Mouse (Mus musculus): ENCODE results near the gene Dnajc3. TPM values are rescaled to one million over a fixed set of nuclear protein-coding genes. Genes with fewer than 3 reads are reported as not detected.

Dnajc3 gene
- polyA plus RNA-seq, 1 experiment, result 0.31 TPM

DNA sequence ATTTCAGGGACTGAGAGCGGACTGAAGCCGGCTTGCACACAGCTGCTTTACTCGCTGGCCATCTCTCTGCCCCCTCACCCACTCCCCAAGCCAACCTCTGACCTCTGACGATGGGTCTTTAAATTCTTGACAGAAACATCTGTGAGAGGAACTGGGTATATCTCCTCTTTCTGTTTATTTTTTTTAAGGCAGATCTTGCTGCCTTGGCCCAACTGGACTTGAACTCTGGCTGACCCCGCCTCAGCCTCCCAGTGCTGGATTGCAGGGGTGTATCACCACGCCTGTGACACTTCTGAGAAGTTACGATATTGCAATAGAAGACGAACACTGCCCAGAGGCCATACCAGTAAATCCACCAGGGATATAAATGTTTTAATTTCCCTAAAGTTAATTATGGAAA lies 27.9 kb upstream of the Dnajc3 start:
- Histone ChIP-seq H3K9me3 (ENCODE audit: control insufficient read depth, low read length) (no peaks in the 10 kb centered on the region), H3K4me1 (ENCODE audit: control insufficient read depth) (peaks cover 8% of the 10 kb centered on the region), H3K36me3 (ENCODE audit: control insufficient read depth) (no peaks in the 10 kb centered on the region), H3K27me3 (ENCODE audit: control insufficient read depth) (peaks cover 2% of the 10 kb centered on the region; the same call in 1 of the 2 replicates), H3K4me3 (replicated peaks) (no peak overlapping the region)
- no peak for TF ChIP-seq TAL1 (IDR thresholded peaks at IDR 0.05; ENCODE audit: low read length)
- TF ChIP-seq GATA1 (IDR thresholded peaks at IDR 0.05; ENCODE audit: low read length), result no peak

DNA sequence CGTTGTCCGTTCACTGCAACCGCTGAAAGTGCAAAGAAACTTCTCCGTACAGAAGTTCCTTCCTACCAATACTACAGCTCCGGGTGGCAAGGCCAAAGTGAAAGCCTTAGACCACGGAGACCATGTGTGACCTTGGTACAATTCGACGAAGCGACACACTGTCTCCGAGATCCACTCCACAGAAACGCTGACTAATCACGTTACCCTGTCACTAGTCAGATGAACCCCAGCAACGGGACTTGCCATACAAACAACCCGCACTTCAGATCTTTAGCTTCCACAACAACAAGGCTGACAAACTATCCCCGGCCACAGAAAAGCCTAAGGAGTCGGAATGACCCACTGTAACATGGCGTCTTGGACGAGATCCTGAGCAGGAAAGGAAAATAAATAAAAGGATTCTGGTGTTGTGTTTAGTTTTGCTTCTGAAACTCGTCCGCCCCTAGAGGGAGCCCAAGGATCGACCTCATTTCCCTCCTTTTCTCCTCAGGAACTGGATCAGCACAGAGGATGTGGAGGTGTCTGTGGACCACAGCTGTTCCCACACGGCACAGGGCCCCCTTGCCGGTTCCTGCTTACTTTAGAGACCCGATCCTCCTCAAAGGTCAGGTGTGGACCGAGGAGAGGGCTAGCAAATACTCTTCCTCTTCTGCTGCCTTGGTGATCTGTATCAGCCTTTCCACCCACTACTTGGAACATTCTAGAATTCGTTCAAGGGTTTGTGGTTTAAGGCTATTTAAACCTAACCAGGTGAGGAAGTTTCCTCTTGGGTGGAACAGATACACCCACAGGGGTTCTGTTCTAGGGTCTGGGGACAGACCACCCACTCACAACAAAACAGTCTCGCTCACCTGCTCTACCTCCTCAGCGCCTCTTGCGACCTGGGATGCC lies 27.2 kb upstream of the Dnajc3 start:
- Histone ChIP-seq H3K4me1 (ENCODE audit: control insufficient read depth) (peaks cover 8% of the 10 kb centered on the region), H3K9me3 (ENCODE audit: control insufficient read depth, low read length) (no peaks in the 10 kb centered on the region), H3K36me3 (ENCODE audit: control insufficient read depth) (no peaks in the 10 kb centered on the region), H3K4me3 (replicated peaks) (peak overlapping the region; percentile 51), H3K27me3 (ENCODE audit: control insufficient read depth) (peaks cover 2% of the 10 kb centered on the region; the same call in 1 of the 2 replicates)
- TF ChIP-seq TAL1 (IDR thresholded peaks at IDR 0.05; ENCODE audit: low read length) (no peak), GATA1 (IDR thresholded peaks at IDR 0.05; ENCODE audit: low read length) (no peak)

DNA sequence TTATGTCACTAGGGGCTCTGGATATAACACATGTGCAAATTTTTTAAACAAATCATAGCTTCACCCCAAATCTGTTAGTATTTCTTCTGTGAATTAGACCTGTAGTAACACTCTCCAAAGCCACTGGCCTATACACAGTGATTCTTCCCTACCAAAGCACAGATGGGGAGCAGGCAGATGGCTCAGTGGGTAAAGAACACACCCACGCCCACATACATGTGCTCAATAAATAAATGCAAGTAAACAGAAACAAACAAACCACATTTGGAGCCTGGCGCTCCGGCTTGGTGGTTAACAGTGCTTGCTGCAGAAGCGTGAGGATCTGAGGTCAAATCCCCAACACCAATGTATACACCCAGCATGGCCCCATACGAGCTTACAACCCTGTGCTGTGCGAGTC lies 26.3 kb upstream of the Dnajc3 start:
- TF ChIP-seq TAL1 (IDR thresholded peaks at IDR 0.05; ENCODE audit: low read length), result no peak
- TF ChIP-seq GATA1 (IDR thresholded peaks at IDR 0.05; ENCODE audit: low read length), result no peak
- no peak overlapping the region for H3K4me3 ChIP-seq (replicated peaks)
- H3K36me3 ChIP-seq (ENCODE audit: control insufficient read depth), result no peaks in the 10 kb centered on the region
- peaks cover 2% of the 10 kb centered on the region; the same call in 1 of the 2 replicates for H3K27me3 ChIP-seq (ENCODE audit: control insufficient read depth)
- H3K9me3 ChIP-seq (ENCODE audit: control insufficient read depth, low read length), result no peaks in the 10 kb centered on the region
- H3K4me1 ChIP-seq (ENCODE audit: control insufficient read depth), result peaks cover 8% of the 10 kb centered on the region

DNA sequence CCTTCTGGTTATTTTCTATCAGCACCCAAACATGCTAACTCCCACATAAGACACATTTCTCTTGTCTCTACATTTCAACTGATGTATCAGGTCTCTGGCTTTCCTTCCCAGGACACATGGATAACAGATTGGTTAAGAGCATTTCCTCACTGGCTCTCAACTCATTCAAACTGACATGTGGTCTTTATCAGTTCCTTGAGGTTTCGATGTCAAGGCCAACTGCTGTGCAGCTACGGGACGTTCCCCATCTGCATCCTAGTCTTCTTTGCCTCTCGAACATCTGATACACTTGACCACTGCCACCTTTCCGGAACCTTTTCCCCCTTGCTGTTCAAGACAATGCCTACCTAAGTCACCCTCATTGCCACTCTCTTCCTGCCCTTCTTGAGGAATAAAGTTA lies 24.1 kb upstream of the Dnajc3 start:
- no peak for TF ChIP-seq TAL1 (IDR thresholded peaks at IDR 0.05; ENCODE audit: low read length)
- Histone ChIP-seq H3K27me3 (ENCODE audit: control insufficient read depth) (peaks cover 2% of the 10 kb centered on the region; the same call in 1 of the 2 replicates), H3K9me3 (ENCODE audit: control insufficient read depth, low read length) (no peaks in the 10 kb centered on the region), H3K4me1 (ENCODE audit: control insufficient read depth) (peaks cover 8% of the 10 kb centered on the region), H3K4me3 (replicated peaks) (no peak overlapping the region), H3K36me3 (ENCODE audit: control insufficient read depth) (no peaks in the 10 kb centered on the region)

DNA sequence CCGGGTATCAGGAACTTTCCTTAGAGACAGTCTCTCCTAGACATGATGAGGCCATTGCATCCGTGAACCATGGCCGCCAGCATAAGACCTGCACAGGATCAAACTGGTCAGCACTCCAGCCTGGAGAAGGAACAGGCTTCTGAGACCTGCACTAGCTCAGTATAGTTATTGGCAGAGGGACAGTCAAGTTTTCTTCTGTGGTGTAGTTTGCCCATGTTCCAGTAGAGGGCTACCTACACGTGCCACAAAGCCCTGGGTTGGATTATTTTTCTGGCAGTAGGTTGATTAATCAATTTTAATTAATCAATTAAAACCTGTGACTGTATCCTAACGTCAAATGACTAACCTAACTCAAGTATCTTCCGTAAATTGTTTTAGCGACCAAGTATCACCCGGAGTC lies 18.8 kb upstream of the Dnajc3 start:
- TF ChIP-seq TAL1 (IDR thresholded peaks at IDR 0.05; ENCODE audit: low read length) (no peak), GATA1 (IDR thresholded peaks at IDR 0.05; ENCODE audit: low read length) (no peak)
- no peaks in the 10 kb centered on the region for H3K36me3 ChIP-seq (ENCODE audit: control insufficient read depth)
- peaks cover 2% of the 10 kb centered on the region; the same call in 1 of the 2 replicates for H3K9me3 ChIP-seq (ENCODE audit: control insufficient read depth, low read length)
- H3K27me3 ChIP-seq (ENCODE audit: control insufficient read depth), result peaks cover 40% of the 10 kb centered on the region
- no peak overlapping the region for H3K4me3 ChIP-seq (replicated peaks)
- no peaks in the 10 kb centered on the region for H3K4me1 ChIP-seq (ENCODE audit: control insufficient read depth)

DNA sequence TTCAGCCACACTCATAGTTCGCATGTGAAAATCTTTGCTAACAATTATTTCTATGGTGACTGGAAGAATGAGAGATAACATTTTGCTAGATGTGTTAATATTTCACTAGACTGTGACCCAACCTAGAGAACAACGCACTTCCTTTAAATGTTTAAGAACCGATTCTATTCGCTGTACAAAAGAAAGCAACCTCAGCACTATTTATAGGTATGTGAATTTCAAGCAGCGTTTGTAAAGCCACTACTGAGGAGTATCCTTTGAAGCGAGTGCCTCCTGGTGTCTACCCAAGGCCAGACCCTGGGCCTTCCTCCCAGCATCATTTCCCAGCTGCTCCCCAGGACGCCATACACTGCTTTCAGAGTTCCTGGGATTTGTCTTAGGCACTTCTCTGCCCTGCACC lies 17.1 kb upstream of the Dnajc3 start:
- Histone ChIP-seq H3K27me3 (ENCODE audit: control insufficient read depth) (peaks cover 54% of the 10 kb centered on the region), H3K9me3 (ENCODE audit: control insufficient read depth, low read length) (peaks cover 8% of the 10 kb centered on the region; the same call in 1 of the 2 replicates), H3K4me3 (replicated peaks) (no peak overlapping the region), H3K36me3 (ENCODE audit: control insufficient read depth) (no peaks in the 10 kb centered on the region), H3K4me1 (ENCODE audit: control insufficient read depth) (peaks cover 3% of the 10 kb centered on the region; the same call in 1 of the 2 replicates)
- TF ChIP-seq GATA1 (IDR thresholded peaks at IDR 0.05; ENCODE audit: low read length), result no peak

DNA sequence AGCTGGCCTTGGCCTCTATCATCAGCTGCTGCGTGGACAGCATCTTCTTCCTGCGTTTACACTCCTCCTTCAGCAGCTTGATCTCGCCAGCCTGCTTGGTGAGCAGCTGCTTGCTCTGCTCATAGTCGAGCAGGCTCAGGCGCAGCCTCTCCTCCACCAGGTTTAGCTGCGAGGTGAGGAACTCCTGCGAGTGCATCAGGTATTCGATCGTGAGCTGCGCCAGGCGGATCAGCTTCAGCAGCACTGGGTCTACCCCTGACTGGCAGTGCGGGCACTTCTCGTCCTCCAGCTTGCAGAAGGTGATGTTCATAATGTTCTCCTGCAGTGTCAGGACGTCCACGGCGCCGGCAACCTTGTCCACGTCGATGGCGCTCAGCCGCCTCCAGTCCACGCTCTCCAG lies 15.5 kb upstream of the Dnajc3 start:
- Histone ChIP-seq H3K36me3 (ENCODE audit: control insufficient read depth) (no peaks in the 10 kb centered on the region), H3K27me3 (ENCODE audit: control insufficient read depth) (peaks cover 68% of the 10 kb centered on the region), H3K4me3 (replicated peaks) (no peak overlapping the region)

DNA sequence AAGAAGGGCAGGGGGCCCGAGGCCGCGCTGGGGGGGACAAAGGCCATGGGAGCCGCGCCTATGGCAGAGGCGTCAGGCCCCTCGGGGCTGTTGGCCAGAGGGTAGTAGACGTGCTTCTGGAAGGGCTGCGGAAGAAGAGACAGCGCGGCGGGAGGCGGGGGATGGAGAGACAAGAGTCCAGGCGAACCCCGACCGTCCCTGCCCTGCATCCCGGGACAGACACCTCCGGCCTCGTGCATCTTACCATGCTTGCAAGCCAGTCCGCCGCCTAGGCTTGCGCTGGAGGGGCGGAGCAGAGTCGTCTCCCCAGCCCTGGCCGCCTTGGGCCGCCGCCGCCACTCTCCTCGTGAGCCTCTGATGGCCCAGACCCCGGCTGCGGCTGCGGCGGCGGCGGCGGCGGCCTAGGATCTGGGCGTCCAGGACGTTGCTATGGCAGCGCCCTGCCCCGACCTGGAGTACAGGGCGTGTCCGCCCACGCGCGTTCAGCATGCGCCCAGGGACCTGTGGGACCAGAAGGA lies 15.1 kb upstream of the Dnajc3 start:
- no peaks in the 10 kb centered on the region for H3K36me3 ChIP-seq (ENCODE audit: control insufficient read depth)
- H3K9me3 ChIP-seq (ENCODE audit: control insufficient read depth, low read length), result peaks cover 8% of the 10 kb centered on the region; the same call in 1 of the 2 replicates
- H3K27me3 ChIP-seq (ENCODE audit: control insufficient read depth), result peaks cover 71% of the 10 kb centered on the region
- peaks cover 3% of the 10 kb centered on the region; the same call in 1 of the 2 replicates for H3K4me1 ChIP-seq (ENCODE audit: control insufficient read depth)
- H3K4me3 ChIP-seq (replicated peaks), result no peak overlapping the region
- TF ChIP-seq GATA1 (IDR thresholded peaks at IDR 0.05; ENCODE audit: low read length) (no peak), TAL1 (IDR thresholded peaks at IDR 0.05; ENCODE audit: low read length) (no peak)

More for the DNA sequence above, 15.5 kb upstream of the Dnajc3 start:
- H3K9me3 ChIP-seq (ENCODE audit: control insufficient read depth, low read length), result peaks cover 8% of the 10 kb centered on the region; the same call in 1 of the 2 replicates
- no peak for TF ChIP-seq TAL1 (IDR thresholded peaks at IDR 0.05; ENCODE audit: low read length)
- no peak for TF ChIP-seq GATA1 (IDR thresholded peaks at IDR 0.05; ENCODE audit: low read length)
- H3K4me1 ChIP-seq (ENCODE audit: control insufficient read depth), result peaks cover 3% of the 10 kb centered on the region; the same call in 1 of the 2 replicates
